Mouse (Mus musculus): ENCODE results near the gene Rtn4. TPM values are rescaled to one million over a fixed set of nuclear protein-coding genes. Genes with fewer than 3 reads are reported as not detected.

The Rtn4 gene
- total RNA-seq, 2 experiments from 2014 or later, result 113 to 115 TPM

DNA sequence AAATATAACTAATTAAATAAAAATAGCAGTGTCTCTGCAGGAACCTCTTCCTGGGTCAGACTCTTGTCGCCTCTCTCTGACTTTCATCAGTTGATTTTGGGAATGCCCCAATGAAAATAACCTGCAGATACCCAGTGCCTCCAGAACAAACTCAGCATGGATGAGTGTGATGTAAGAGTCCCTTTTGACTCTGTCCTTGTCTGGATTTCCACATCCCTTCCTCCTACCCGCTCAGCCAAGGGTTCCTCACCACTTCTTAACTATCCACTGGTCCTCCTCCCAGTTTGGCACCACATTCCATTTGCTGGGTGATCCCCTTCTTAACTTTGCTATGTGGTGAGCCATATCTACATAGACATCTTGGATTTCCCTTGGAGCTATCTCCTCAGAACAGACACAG lies 98.0 kb downstream of the Rtn4 start:
- no peak for DNase-seq
- intact Hi-C loops (cut with DNase I), result loop anchor here (10.0 kb wide), 1 partner anchor 1574 kb away; no protein-coding TSS in a partner anchor

Other genes with a start within 250 kb of the Rtn4 start
- gene Prorsd1, start 177.9 kb upstream of the Rtn4 start, total RNA-seq (2021), result 10 to 100 TPM; 19.8 to 21.1 TPM
- 10 to 100 TPM; 60.5 to 62.2 TPM for gene Mtif2, start 166.5 kb upstream of the Rtn4 start, total RNA-seq (2021)
- gene Clhc1, start 145.0 kb upstream of the Rtn4 start, total RNA-seq (2021), result not detected
- 100 to 1,000 TPM; 465 to 510 TPM for gene Rps27a, start 144.8 kb upstream of the Rtn4 start, total RNA-seq (2021)
- 1 to 10 TPM; 1.2 to 1.8 TPM for gene 4931440F15Rik, start 132.7 kb downstream of the Rtn4 start, total RNA-seq (2021)

Data from heart, postnatal 14 days (tissue).